Mouse (Mus musculus) neural tube, embryonic 13.5 days (tissue): ENCODE results near the gene Tmem203. TPM values are rescaled to one million over a fixed set of nuclear protein-coding genes. Genes with fewer than 3 reads are reported as not detected.

Source experiments
- ATAC-seq: fragments of 200-750 bp; cut with Nextera tagmentation; 2 replicates; pipeline ENCODE4 v1.8.0; 2017; ENCODE audit warnings: low read depth, mild to moderate bottlenecking, moderate TSS enrichment, moderate library complexity
- H3K27ac ChIP-seq: fragments of 300-500 bp; sonication (generic); replicated peaks from 2 replicates; pipeline ENCODE4 v1.5.1; 2015; ENCODE audit warnings: moderate library complexity, mild to moderate bottlenecking, inconsistent platforms
- H3K27me3 ChIP-seq: fragments of 300-500 bp; sonication (generic); 2 replicates; pipeline ENCODE4 v1.6.1; 2015; ENCODE audit warnings: mild to moderate bottlenecking, inconsistent platforms
- H3K36me3 ChIP-seq: fragments of 300-500 bp; sonication (generic); 2 replicates; pipeline ENCODE4 v1.6.1; 2015; ENCODE audit warnings: mild to moderate bottlenecking, inconsistent platforms
- H3K4me1 ChIP-seq: fragments of 300-500 bp; sonication (generic); replicated peaks from 2 replicates; pipeline ENCODE4 v1.6.1; 2015; ENCODE audit warnings: inconsistent platforms
- H3K4me2 ChIP-seq: fragments of 300-500 bp; sonication (generic); 2 replicates; pipeline ENCODE4 v1.6.1; 2015; ENCODE audit warnings: inconsistent platforms, mild to moderate bottlenecking, moderate library complexity
- H3K4me3 ChIP-seq: fragments of 300-500 bp; sonication (generic); 2 replicates; pipeline ENCODE4 v1.5.1; 2015; ENCODE audit warnings: mild to moderate bottlenecking, inconsistent platforms
- H3K9ac ChIP-seq: fragments of 300-500 bp; sonication (generic); 2 replicates; pipeline ENCODE4 v1.6.1; 2015; ENCODE audit warnings: moderate library complexity, mild to moderate bottlenecking, inconsistent platforms
- H3K9me3 ChIP-seq: fragments of 300-500 bp; sonication (generic); 2 replicates; pipeline ENCODE4 v1.6.1; 2016; ENCODE audit warnings: inconsistent platforms
- WGBS: fragments of 180-500 bp; shearing (Covaris S2); methylation state at CpG from one replicate; pipeline ENCODE4 v1.1.7; 2015; 5-methylcytosine and 5-hydroxymethylcytosine counted together
- polyA plus RNA-seq: library from polyadenylated mRNA; unstranded; fragments of >200 nt; fragmentation: Nextera tagmentation; extraction: Ambion mirVana; gene quantifications from 2 replicates; pipeline ENCODE4 v1.2.1, GENCODE M21; 2015

The Tmem203 gene
- polyA plus RNA-seq, 1 experiment from 2014 or later = 18.8 TPM

GRCm38 (mm10) chr2:25234551-25235220 lies 20.6 kb upstream of the Tmem203 start:
- no peak for ATAC-seq
- Histone ChIP-seq H3K9ac (no peak overlapping the region), H3K4me1 (no peaks in the 10 kb centered on the region), H3K4me3 (no peak overlapping the region), H3K4me2 (no peak overlapping the region), H3K27me3 (no peaks in the 10 kb centered on the region; the same call in 1 of the 2 replicates), H3K27ac (no peak overlapping the region), H3K9me3 (no peaks in the 10 kb centered on the region), H3K36me3 (no peaks in the 10 kb centered on the region)
- 81% methylated on average over 5 of the region's 5 CpGs for WGBS

GRCm38 (mm10) chr2:25236614-25237013 lies 18.6 kb upstream of the Tmem203 start, which contains the start of gene Rnf224:
Rnf224 (minus strand) TSS chr2:25236787.
- 37% methylated on average over 8 of the region's 8 CpGs for WGBS
- no peaks in the 10 kb centered on the region for H3K36me3 ChIP-seq
- no peak within 1 kb of the TSS for H3K4me2 ChIP-seq
- H3K27me3 ChIP-seq = peaks cover 6% of the 10 kb centered on the region
- no peak within 1 kb of the TSS for H3K27ac ChIP-seq
- H3K4me3 ChIP-seq = no peak within 1 kb of the TSS
- no peak within 1 kb of the TSS for H3K9ac ChIP-seq
- H3K4me1 ChIP-seq = peaks cover 13% of the 10 kb centered on the region
- no peak for ATAC-seq
- no peaks in the 10 kb centered on the region for H3K9me3 ChIP-seq

GRCm38 (mm10) chr2:25237522-25237921 lies 17.7 kb upstream of the Tmem203 start:
- Histone ChIP-seq H3K27me3 (peaks cover 6% of the 10 kb centered on the region), H3K9ac (no peak overlapping the region), H3K4me1 (peaks cover 22% of the 10 kb centered on the region), H3K36me3 (no peaks in the 10 kb centered on the region), H3K27ac (no peak overlapping the region), H3K4me3 (no peak overlapping the region), H3K4me2 (no peak overlapping the region), H3K9me3 (no peaks in the 10 kb centered on the region)
- 68% methylated on average over 4 of the region's 4 CpGs for WGBS
- no peak for ATAC-seq

GRCm38 (mm10) chr2:25238106-25238505 lies 17.1 kb upstream of the Tmem203 start:
- Histone ChIP-seq H3K27ac (no peak overlapping the region), H3K4me2 (no peak overlapping the region), H3K27me3 (peaks cover 10% of the 10 kb centered on the region), H3K9me3 (no peaks in the 10 kb centered on the region), H3K36me3 (no peaks in the 10 kb centered on the region), H3K4me1 (peaks cover 27% of the 10 kb centered on the region), H3K9ac (no peak overlapping the region), H3K4me3 (no peak overlapping the region)
- no peak for ATAC-seq

GRCm38 (mm10) chr2:25239766-25240165 lies 15.5 kb upstream of the Tmem203 start:
- H3K9ac ChIP-seq = no peak overlapping the region
- no peak overlapping the region for H3K27ac ChIP-seq
- H3K36me3 ChIP-seq = 0 out of 2 replicates have a peak, but pooled peaks cover 7% of the 10 kb centered on the region
- H3K4me1 ChIP-seq = peaks cover 33% of the 10 kb centered on the region
- H3K4me3 ChIP-seq = no peak overlapping the region
- ATAC-seq = no peak
- H3K27me3 ChIP-seq = peaks cover 11% of the 10 kb centered on the region
- H3K9me3 ChIP-seq = no peaks in the 10 kb centered on the region
- WGBS = 88% methylated on average over 3 of the region's 3 CpGs
- no peak overlapping the region for H3K4me2 ChIP-seq

- Histone ChIP-seq H3K9me3 (no peaks in the 10 kb centered on the region), H3K4me3 (peak overlapping the region; percentile 67), H3K27me3 (peaks cover 11% of the 10 kb centered on the region), H3K4me2 (peak overlapping the region; percentile 85), H3K9ac (peak overlapping the region; percentile 87), H3K27ac (peak overlapping the region; percentile 69), H3K36me3 (peaks cover 12% of the 10 kb centered on the region; the same call in 1 of the 2 replicates), H3K4me1 (peaks cover 33% of the 10 kb centered on the region)
- WGBS = 53% methylated on average over 8 of the region's 8 CpGs
- peak; percentile 2; the same call in 1 of the 2 replicates for ATAC-seq
Observed at GRCm38 (mm10) chr2:25240310-25240709, 14.9 kb upstream of the Tmem203 start.

GRCm38 (mm10) chr2:25240723-25241437 lies 14.4 kb upstream of the Tmem203 start:
- peak overlapping the region; percentile 87 for H3K9ac ChIP-seq
- 1% methylated on average over 29 of the region's 29 CpGs for WGBS
- H3K4me3 ChIP-seq = peak overlapping the region; percentile 67
- peak; percentile 80 for ATAC-seq
- H3K4me2 ChIP-seq = peak overlapping the region; percentile 85
- no peaks in the 10 kb centered on the region for H3K9me3 ChIP-seq
- peaks cover 33% of the 10 kb centered on the region for H3K4me1 ChIP-seq
- peaks cover 11% of the 10 kb centered on the region for H3K27me3 ChIP-seq
- peak overlapping the region; percentile 69 for H3K27ac ChIP-seq
- H3K36me3 ChIP-seq = peaks cover 18% of the 10 kb centered on the region

- H3K9ac ChIP-seq = peak overlapping the region; percentile 87
- ATAC-seq = peak; percentile 45
- WGBS = 22% methylated on average over 6 of the region's 6 CpGs
Observed at GRCm38 (mm10) chr2:25241438-25241775, 13.8 kb upstream of the Tmem203 start.

GRCm38 (mm10) chr2:25242101-25242506 lies 13.1 kb upstream of the Tmem203 start, which contains the start of the genes Rnf208 and Cysrt1:
Rnf208 (plus strand) TSS chr2:25242255.
Cysrt1 (minus strand) TSS chr2:25242452.
- ATAC-seq = peak; percentile 47
- Histone ChIP-seq H3K9me3 (no peaks in the 10 kb centered on the region), H3K27me3 (peaks cover 11% of the 10 kb centered on the region), H3K9ac (peak within 1 kb of the TSS; percentile 87), H3K36me3 (peaks cover 30% of the 10 kb centered on the region), H3K4me3 (peak within 1 kb of the TSS; percentile 67), H3K27ac (peak within 1 kb of the TSS; percentile 69), H3K4me2 (peak within 1 kb of the TSS; percentile 85), H3K4me1 (peaks cover 33% of the 10 kb centered on the region)
- 0% methylated on average over 55 of the region's 59 CpGs for WGBS

More at GRCm38 (mm10) chr2:25241438-25241775, 13.8 kb upstream of the Tmem203 start:
- peak overlapping the region; percentile 85 for H3K4me2 ChIP-seq
- H3K4me1 ChIP-seq = peaks cover 33% of the 10 kb centered on the region
- no peaks in the 10 kb centered on the region for H3K9me3 ChIP-seq
- H3K4me3 ChIP-seq = peak overlapping the region; percentile 67
- H3K36me3 ChIP-seq = peaks cover 23% of the 10 kb centered on the region
- peak overlapping the region; percentile 69 for H3K27ac ChIP-seq
- H3K27me3 ChIP-seq = peaks cover 11% of the 10 kb centered on the region

GRCm38 (mm10) chr2:25243342-25243741 lies 11.9 kb upstream of the Tmem203 start:
- H3K9me3 ChIP-seq = no peaks in the 10 kb centered on the region
- 77% methylated on average over 8 of the region's 8 CpGs for WGBS
- peaks cover 33% of the 10 kb centered on the region for H3K4me1 ChIP-seq
- no peak for ATAC-seq
- H3K27me3 ChIP-seq = peaks cover 11% of the 10 kb centered on the region; the same call in 1 of the 2 replicates
- H3K4me2 ChIP-seq = peak overlapping the region; percentile 85
- peaks cover 41% of the 10 kb centered on the region for H3K36me3 ChIP-seq
- H3K4me3 ChIP-seq = peak overlapping the region; percentile 67
- no peak overlapping the region for H3K27ac ChIP-seq
- H3K9ac ChIP-seq = peak overlapping the region; percentile 87

GRCm38 (mm10) chr2:25244144-25244543 lies 11.1 kb upstream of the Tmem203 start:
- Histone ChIP-seq H3K27ac (no peak overlapping the region), H3K9me3 (no peaks in the 10 kb centered on the region), H3K4me3 (no peak overlapping the region), H3K4me2 (no peak overlapping the region), H3K36me3 (peaks cover 49% of the 10 kb centered on the region), H3K4me1 (peaks cover 33% of the 10 kb centered on the region), H3K27me3 (peaks cover 11% of the 10 kb centered on the region; the same call in 1 of the 2 replicates), H3K9ac (no peak overlapping the region)
- ATAC-seq = no peak
- WGBS = 90% methylated on average over 4 of the region's 4 CpGs
